Mouse (Mus musculus): ENCODE results near the gene Smarca2.

DNA sequence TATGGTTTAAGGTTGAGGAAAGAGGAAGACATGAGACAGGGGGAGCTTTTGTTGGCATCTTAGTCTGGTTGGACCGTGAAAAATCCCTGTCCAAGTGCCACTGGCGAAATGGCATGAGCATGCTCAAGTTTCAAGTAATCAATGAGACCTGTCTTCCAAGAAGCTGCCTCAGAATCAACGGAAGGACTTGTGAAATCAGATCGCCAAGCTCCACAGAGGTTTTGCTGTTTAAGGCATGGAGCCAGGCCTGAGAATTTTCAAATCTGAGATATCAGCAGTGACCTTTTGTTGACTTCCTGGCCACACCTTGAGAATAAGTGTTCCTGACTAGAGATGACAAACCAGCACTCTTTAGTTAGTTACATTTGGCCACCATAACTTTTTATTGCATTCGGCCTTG lies 183.6 kb downstream of the Smarca2 start:
- TF ChIP-seq CTCF (IDR thresholded peaks at IDR 0.05; ENCODE audit: control insufficient read depth, insufficient read depth, insufficient read length) = no peak
- TF ChIP-seq MAX (IDR thresholded peaks at IDR 0.05) = no peak
